Mouse (Mus musculus) forebrain, embryonic 14.5 days (tissue): ENCODE results near the gene Osbpl3. TPM values are rescaled to one million over a fixed set of nuclear protein-coding genes. Genes with fewer than 3 reads are reported as not detected.

Source experiments
- ATAC-seq: fragments of 200-750 bp; cut with Nextera tagmentation; 2 replicates; pipeline ENCODE4 v1.8.0; 2017; ENCODE audit warnings: mild to moderate bottlenecking, moderate library complexity
- DNase-seq: peaks from one replicate; pipeline ENCODE4 v3.0.0-alpha.2; 2015; ENCODE audit warnings: low spot score
- H3K27ac ChIP-seq: fragments of 300-500 bp; sonication (generic); 2 replicates; pipeline ENCODE4 v1.5.1; 2014; ENCODE audit warnings: low read depth, mild to moderate bottlenecking, control low read depth, low read length, moderate library complexity
- H3K27me3 ChIP-seq: fragments of 300-500 bp; sonication (generic); replicated peaks from 2 replicates; pipeline ENCODE4 v1.6.1; 2014; ENCODE audit warnings: low read length, control low read depth, mixed read lengths; ENCODE audit not compliant: control insufficient read depth, insufficient read depth
- H3K36me3 ChIP-seq: fragments of 300-500 bp; sonication (generic); 2 replicates; pipeline ENCODE4 v1.6.1; 2014; ENCODE audit warnings: low read length, control low read depth; ENCODE audit not compliant: control insufficient read depth, insufficient read depth
- H3K4me1 ChIP-seq: fragments of 300-500 bp; sonication (generic); 2 replicates; pipeline ENCODE4 v1.6.1; 2014; ENCODE audit warnings: antibody characterized with exemption, low read length, control low read depth; ENCODE audit not compliant: control insufficient read depth, insufficient read depth
- H3K4me2 ChIP-seq: fragments of 300-500 bp; sonication (generic); 2 replicates; pipeline ENCODE4 v1.6.1; 2014; ENCODE audit warnings: mild to moderate bottlenecking, control low read depth, low read length
- H3K4me3 ChIP-seq: fragments of 300-500 bp; sonication (generic); 2 replicates; pipeline ENCODE4 v1.5.1; 2014; ENCODE audit warnings: low read depth, low read length, control low read depth
- H3K9ac ChIP-seq: fragments of 300-500 bp; sonication (generic); 2 replicates; pipeline ENCODE4 v1.6.1; 2014; ENCODE audit warnings: mild to moderate bottlenecking, low read length, control low read depth, moderate library complexity
- H3K9me3 ChIP-seq: fragments of 300-500 bp; sonication (generic); replicated peaks from 2 replicates; pipeline ENCODE4 v1.6.1; 2016; ENCODE audit warnings: low read length, control low read depth, mixed read lengths; ENCODE audit not compliant: control insufficient read depth
- WGBS: fragments of 180-500 bp; shearing (Covaris S2); extraction: QIAGEN DNeasy Blood & Tissue Kit; methylation state at CpG from one replicate; pipeline ENCODE4 v1.1.7; 2014; 5-methylcytosine and 5-hydroxymethylcytosine counted together
- polyA plus RNA-seq: library from polyadenylated mRNA; unstranded; fragments of >200 nt; fragmentation: Nextera tagmentation; extraction: Ambion mirVana; gene quantifications from 2 replicates; pipeline ENCODE4 v1.2.1, GENCODE M21; 2014

The Osbpl3 gene
- polyA plus RNA-seq, 1 experiment from 2014 or later: 2.8 TPM

DNA sequence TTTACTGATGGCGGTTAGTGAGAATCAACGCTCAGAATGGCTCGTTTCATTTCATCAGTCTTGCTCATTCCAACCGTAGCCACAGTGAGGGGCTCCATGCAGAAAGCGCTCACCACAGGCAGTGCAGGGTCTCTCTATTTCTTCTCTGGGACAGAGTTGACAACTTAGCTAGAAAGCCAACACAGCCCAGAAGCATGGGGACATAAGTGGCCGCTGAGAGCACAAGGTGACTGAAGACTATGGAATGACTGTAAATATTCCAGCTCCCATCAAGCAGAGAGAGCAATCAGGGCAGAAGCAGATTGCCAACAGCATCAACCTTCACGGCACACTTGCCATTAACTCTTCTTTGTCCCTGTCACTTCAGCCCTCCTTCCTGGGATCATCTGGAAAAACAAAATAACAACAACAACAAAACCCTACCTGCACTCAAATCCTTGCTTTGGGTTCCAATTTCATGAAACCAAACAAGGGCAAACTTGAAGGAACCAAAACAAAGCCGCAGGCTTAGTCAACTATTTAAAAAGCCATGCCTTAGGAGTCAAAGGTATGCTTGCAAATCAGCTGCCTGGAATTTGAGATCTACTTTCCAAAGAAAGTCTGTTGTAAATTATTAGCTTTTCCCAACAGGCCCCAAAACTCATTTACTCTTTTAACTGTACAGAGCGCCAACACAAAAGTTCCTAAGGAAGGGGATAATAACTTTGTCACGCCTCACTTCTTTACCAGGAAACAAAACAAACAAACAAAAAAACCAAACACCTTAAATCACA is 36.3 kb downstream of the Osbpl3 start:
- no peaks in the 10 kb centered on the region for H3K4me1 ChIP-seq
- ATAC-seq (no peak), DNase-seq (no peak)
- no peak overlapping the region for H3K4me2 ChIP-seq
- H3K4me3 ChIP-seq: no peak overlapping the region
- WGBS: 86% methylated on average over 10 of the region's 10 CpGs
- H3K27ac ChIP-seq: no peak overlapping the region
- H3K9ac ChIP-seq: no peak overlapping the region
- no peaks in the 10 kb centered on the region for H3K27me3 ChIP-seq
- H3K9me3 ChIP-seq: no peaks in the 10 kb centered on the region
- no peaks in the 10 kb centered on the region for H3K36me3 ChIP-seq

DNA sequence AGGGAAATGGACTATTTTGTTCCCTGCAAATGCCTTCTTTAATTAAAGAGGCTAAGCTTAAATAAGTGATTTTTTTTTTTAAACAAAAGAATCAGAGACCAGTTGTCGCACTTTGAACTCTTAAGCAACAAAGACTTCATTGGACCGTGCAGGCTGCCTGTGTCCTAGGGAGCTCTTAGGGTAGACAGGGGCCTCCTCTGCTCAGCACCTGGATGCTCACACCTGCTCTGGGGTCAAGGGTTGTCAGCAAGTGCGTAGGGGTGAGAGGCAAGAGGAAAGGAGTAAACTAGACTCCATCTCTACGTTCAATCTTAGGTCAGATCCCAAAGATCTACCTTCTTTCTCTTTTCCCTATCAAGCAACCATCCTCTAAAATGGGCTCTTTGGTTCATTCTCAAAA is 37.0 kb downstream of the Osbpl3 start:
- Histone ChIP-seq H3K4me2 (no peak overlapping the region), H3K27me3 (no peaks in the 10 kb centered on the region), H3K9ac (no peak overlapping the region), H3K4me1 (0 out of 2 replicates have a peak, but pooled peaks cover 3% of the 10 kb centered on the region), H3K27ac (no peak overlapping the region), H3K4me3 (no peak overlapping the region), H3K36me3 (no peaks in the 10 kb centered on the region), H3K9me3 (no peaks in the 10 kb centered on the region)
- ATAC-seq (no peak), DNase-seq (no peak)
- 77% methylated on average over 4 of the region's 4 CpGs for WGBS

DNA sequence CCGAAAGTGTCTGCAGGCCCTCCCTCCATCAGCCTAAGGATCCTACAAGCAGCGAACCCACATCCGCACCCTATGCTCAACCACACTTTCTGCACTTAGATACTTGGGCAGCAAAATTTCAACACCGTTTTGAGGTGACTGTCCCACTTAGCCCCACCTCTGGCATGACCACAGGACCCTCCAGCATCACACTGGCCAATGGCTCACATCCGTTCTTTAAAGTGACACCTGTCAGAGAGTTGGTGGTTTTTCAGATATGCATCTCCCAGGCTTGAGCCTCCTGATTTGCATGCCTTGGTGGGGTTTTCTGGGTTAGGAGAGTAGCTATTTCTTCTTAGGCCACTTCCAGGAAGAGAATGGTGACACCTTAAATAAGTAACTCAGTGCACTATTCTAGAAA is 39.1 kb downstream of the Osbpl3 start:
- H3K36me3 ChIP-seq: no peaks in the 10 kb centered on the region
- DNase-seq (no peak), ATAC-seq (no peak)
- 97% methylated on average over 5 of the region's 5 CpGs for WGBS
- no peak overlapping the region for H3K4me2 ChIP-seq
- no peaks in the 10 kb centered on the region for H3K27me3 ChIP-seq
- no peak overlapping the region for H3K4me3 ChIP-seq
- peaks cover 12% of the 10 kb centered on the region for H3K4me1 ChIP-seq
- no peak overlapping the region for H3K9ac ChIP-seq
- no peaks in the 10 kb centered on the region for H3K9me3 ChIP-seq
- H3K27ac ChIP-seq: no peak overlapping the region

DNA sequence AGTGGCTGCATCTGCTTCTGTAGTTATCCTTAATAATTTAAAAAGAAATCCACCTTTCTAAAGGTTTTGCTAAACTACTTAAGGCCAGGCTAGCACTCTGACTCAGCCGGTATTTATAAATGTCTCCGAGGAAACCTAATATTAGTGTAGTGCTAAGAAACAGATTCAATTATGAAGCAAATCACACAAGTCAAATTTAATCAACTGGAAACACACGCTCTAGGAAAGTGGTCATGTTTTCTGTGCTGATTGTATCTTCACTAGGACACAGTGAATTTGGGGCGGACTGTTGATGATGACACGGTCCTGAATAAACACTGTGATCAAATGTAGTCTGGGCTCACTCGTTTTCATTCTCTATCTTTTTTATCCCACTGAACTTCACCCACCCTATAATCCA is 40.6 kb downstream of the Osbpl3 start:
- no peak overlapping the region for H3K4me3 ChIP-seq
- ATAC-seq: no peak
- no peak overlapping the region for H3K9ac ChIP-seq

DNA sequence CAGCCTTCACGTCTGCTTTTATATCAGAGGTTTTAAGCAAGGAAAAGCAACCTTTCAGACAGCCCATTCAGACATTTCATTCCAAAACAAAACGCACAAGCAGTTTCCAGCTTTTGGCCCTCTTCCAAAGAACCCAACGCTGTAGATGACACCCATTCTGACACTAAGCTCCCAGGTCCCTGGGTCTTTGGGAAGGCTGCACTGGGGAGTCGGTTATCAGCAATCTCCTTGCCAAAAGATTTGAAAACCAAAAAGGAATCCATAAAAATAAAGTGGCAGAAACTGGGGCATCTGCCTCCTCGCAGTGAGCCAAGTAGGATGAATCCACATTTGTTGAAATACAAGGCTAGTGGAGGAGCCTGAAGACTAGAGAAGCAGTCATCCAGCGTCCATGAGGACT is 41.5 kb downstream of the Osbpl3 start:
- H3K4me2 ChIP-seq: no peak overlapping the region
- no peak for ATAC-seq
- no peak overlapping the region for H3K9ac ChIP-seq
- DNase-seq: peak; percentile 22
- H3K27me3 ChIP-seq: no peaks in the 10 kb centered on the region
- H3K27ac ChIP-seq: peak overlapping the region; percentile 22; the same call in 1 of the 2 replicates
- peaks cover 15% of the 10 kb centered on the region for H3K4me1 ChIP-seq
- WGBS: 53% methylated on average over 6 of the region's 6 CpGs
- H3K36me3 ChIP-seq: no peaks in the 10 kb centered on the region
- no peaks in the 10 kb centered on the region for H3K9me3 ChIP-seq
- H3K4me3 ChIP-seq: no peak overlapping the region

More for the DNA sequence above, 40.6 kb downstream of the Osbpl3 start:
- Histone ChIP-seq H3K4me1 (peaks cover 15% of the 10 kb centered on the region), H3K27ac (no peak overlapping the region), H3K9me3 (no peaks in the 10 kb centered on the region), H3K36me3 (no peaks in the 10 kb centered on the region), H3K27me3 (no peaks in the 10 kb centered on the region), H3K4me2 (no peak overlapping the region)
- WGBS: 85% methylated on average over 6 of the region's 6 CpGs
- no peak for DNase-seq

DNA sequence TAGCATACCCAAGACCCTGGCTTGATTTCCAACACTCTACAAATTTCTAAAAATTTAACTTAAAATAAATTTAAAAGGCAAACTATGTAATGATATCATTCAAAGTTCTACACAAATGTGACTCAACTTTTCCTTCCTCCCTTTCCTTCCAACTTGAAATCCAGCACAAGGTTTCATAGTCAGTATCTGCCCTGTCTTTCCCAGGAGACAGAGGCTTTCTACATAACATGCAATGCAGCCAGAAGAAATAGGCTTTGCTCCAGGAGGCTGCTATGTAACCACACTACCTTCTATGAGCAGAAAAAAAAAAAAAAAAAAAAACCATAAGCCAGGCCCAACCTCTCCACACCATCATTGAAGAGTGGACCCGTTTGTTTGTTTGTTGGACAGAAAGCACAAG is 42.6 kb downstream of the Osbpl3 start:
- H3K9me3 ChIP-seq: no peaks in the 10 kb centered on the region
- DNase-seq (no peak), ATAC-seq (no peak)
- no peak overlapping the region for H3K4me2 ChIP-seq
- H3K27me3 ChIP-seq: no peaks in the 10 kb centered on the region
- H3K4me3 ChIP-seq: no peak overlapping the region
- H3K4me1 ChIP-seq: peaks cover 15% of the 10 kb centered on the region
- WGBS: 88% methylated on average over 1 of the region's 1 CpGs
- H3K36me3 ChIP-seq: no peaks in the 10 kb centered on the region
- no peak overlapping the region for H3K27ac ChIP-seq
- H3K9ac ChIP-seq: no peak overlapping the region

DNA sequence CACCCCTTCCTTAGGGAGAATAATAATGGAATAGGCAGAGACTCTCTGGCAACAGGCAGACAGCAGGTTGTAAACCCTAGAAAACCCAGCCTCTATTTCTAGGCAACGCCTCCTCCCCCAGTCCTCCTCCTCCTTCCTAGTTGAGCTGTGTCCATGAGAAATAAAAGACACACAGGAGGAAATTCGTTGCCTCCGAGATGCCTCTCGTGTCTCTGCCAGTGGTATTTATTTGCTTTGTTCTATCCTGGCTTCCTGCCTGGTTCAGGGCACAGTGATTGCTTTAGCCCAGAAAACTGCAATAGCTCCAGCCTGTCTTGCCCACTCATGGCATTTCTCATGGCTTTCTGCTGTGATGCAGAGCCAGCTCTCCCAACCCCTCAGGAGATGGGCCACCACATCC is 43.8 kb downstream of the Osbpl3 start:
- Histone ChIP-seq H3K9me3 (no peaks in the 10 kb centered on the region), H3K9ac (no peak overlapping the region), H3K27ac (no peak overlapping the region; the same call in 1 of the 2 replicates), H3K4me2 (no peak overlapping the region), H3K36me3 (no peaks in the 10 kb centered on the region), H3K4me3 (no peak overlapping the region), H3K27me3 (no peaks in the 10 kb centered on the region), H3K4me1 (peaks cover 15% of the 10 kb centered on the region)
- WGBS: 14% methylated on average over 4 of the region's 4 CpGs
- DNase-seq: peak; percentile 77
- ATAC-seq: peak; percentile 44; the same call in 1 of the 2 replicates

DNA sequence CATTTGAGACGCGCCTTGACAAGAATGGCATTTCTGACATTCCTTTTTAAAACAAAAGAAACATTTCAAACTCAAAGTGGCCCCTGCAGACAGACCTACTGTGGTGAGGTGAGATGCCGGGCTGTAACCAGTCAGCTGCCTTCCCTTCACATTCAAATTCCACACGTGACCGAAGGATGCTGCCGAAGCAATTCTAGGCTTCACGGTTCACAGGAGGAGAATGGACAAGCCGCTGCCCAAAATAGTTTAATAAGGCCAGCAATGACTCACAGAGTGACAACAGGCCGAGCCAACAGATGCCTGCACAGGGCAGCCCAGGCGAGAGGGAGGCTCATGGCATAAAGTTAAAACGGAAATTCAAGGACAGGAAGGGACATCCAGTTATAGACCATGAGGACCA is 51.3 kb downstream of the Osbpl3 start:
- no peak overlapping the region for H3K27ac ChIP-seq
- WGBS: 63% methylated on average over 11 of the region's 11 CpGs
- no peak for DNase-seq
- no peaks in the 10 kb centered on the region for H3K4me1 ChIP-seq
- no peaks in the 10 kb centered on the region for H3K9me3 ChIP-seq
- H3K9ac ChIP-seq: no peak overlapping the region
- H3K4me2 ChIP-seq: no peak overlapping the region
- H3K36me3 ChIP-seq: no peaks in the 10 kb centered on the region
- no peak overlapping the region for H3K4me3 ChIP-seq
- ATAC-seq: no peak
- no peaks in the 10 kb centered on the region for H3K27me3 ChIP-seq

DNA sequence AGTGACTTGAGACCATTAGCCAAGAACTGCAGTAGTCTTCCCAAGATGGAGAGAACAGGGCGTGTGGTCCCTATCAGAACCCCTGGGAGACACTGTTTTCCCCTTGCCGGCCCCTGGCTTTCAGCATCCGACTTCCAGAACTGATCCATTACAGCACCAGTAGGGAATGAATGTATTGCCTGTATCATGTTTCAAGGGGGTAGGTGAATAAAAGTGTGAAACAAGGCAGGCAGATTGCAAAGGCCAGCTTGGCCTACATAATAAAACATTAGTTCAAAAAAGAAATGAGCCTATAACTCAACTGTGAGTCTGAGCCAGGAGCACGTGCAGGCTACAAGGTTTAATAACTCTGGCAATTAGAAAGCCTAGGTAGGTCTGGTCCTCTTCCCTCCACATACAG is 52.5 kb downstream of the Osbpl3 start:
- Histone ChIP-seq H3K4me3 (no peak overlapping the region), H3K27me3 (no peaks in the 10 kb centered on the region), H3K4me1 (no peaks in the 10 kb centered on the region), H3K36me3 (no peaks in the 10 kb centered on the region), H3K9ac (no peak overlapping the region), H3K9me3 (no peaks in the 10 kb centered on the region), H3K4me2 (no peak overlapping the region), H3K27ac (no peak overlapping the region)
- DNase-seq (no peak), ATAC-seq (no peak)
- 83% methylated on average over 4 of the region's 4 CpGs for WGBS
